Mouse (Mus musculus) neural tube, embryonic 15.5 days (tissue): ENCODE data around the gene Ebf4. TPM values are rescaled to one million over a fixed set of nuclear protein-coding genes. Genes with fewer than 3 reads are reported as not detected.

ENCODE experiments used
- ATAC-seq: fragments of 200-750 bp; cut with Nextera tagmentation; 2 replicates; pipeline ENCODE4 v1.8.0; 2017; ENCODE audit warnings: mild to moderate bottlenecking, moderate TSS enrichment, moderate library complexity; ENCODE audit not compliant: low FRiP score
- H3K27ac ChIP-seq: fragments of 300-500 bp; sonication (generic); replicated peaks from 2 replicates; pipeline ENCODE4 v1.5.1; 2015; ENCODE audit warnings: mild to moderate bottlenecking, inconsistent platforms
- H3K27me3 ChIP-seq: fragments of 300-500 bp; sonication (generic); replicated peaks from 2 replicates; pipeline ENCODE4 v1.6.1; 2015; ENCODE audit warnings: inconsistent platforms
- H3K36me3 ChIP-seq: fragments of 300-500 bp; sonication (generic); 2 replicates; pipeline ENCODE4 v1.6.1; 2015; ENCODE audit warnings: inconsistent platforms
- H3K4me1 ChIP-seq: fragments of 300-500 bp; sonication (generic); 2 replicates; pipeline ENCODE4 v1.6.1; 2015; ENCODE audit warnings: inconsistent platforms
- H3K4me2 ChIP-seq: fragments of 300-500 bp; sonication (generic); 2 replicates; pipeline ENCODE4 v1.6.1; 2015; ENCODE audit warnings: inconsistent platforms, mild to moderate bottlenecking, moderate library complexity
- H3K4me3 ChIP-seq: fragments of 300-500 bp; sonication (generic); replicated peaks from 2 replicates; pipeline ENCODE4 v1.5.1; 2015; ENCODE audit warnings: mild to moderate bottlenecking, inconsistent platforms
- H3K9ac ChIP-seq: fragments of 300-500 bp; sonication (generic); replicated peaks from 2 replicates; pipeline ENCODE4 v1.6.1; 2015; ENCODE audit warnings: mild to moderate bottlenecking, inconsistent platforms
- H3K9me3 ChIP-seq: fragments of 300-500 bp; sonication (generic); replicated peaks from 2 replicates; pipeline ENCODE4 v1.6.1; 2016; ENCODE audit warnings: inconsistent platforms
- WGBS: fragments of 180-500 bp; shearing (Covaris S2); methylation state at CpG from one replicate; pipeline ENCODE4 v1.1.7; 2015; ENCODE audit warnings: mixed read lengths; 5-methylcytosine and 5-hydroxymethylcytosine counted together
- polyA plus RNA-seq: library from polyadenylated mRNA; unstranded; fragments of >200 nt; fragmentation: Nextera tagmentation; extraction: Ambion mirVana; gene quantifications from 2 replicates; pipeline ENCODE4 v1.2.1, GENCODE M21; 2015

The Ebf4 gene
- polyA plus RNA-seq, 1 experiment from 2014 or later, result 7.8 TPM

GRCm38 (mm10) chr2:130412775-130413174 lies 117.8 kb downstream of the Ebf4 start:
- no peak for ATAC-seq
- no peak overlapping the region for H3K4me3 ChIP-seq
- H3K4me2 ChIP-seq, result no peak overlapping the region
- H3K9me3 ChIP-seq, result no peaks in the 10 kb centered on the region
- 81% methylated on average over 3 of the region's 3 CpGs for WGBS
- H3K4me1 ChIP-seq, result no peaks in the 10 kb centered on the region
- no peak overlapping the region for H3K27ac ChIP-seq
- H3K27me3 ChIP-seq, result no peaks in the 10 kb centered on the region
- no peak overlapping the region for H3K9ac ChIP-seq
- no peaks in the 10 kb centered on the region for H3K36me3 ChIP-seq

- Histone ChIP-seq H3K4me1 (no peaks in the 10 kb centered on the region), H3K4me2 (no peak overlapping the region), H3K4me3 (no peak overlapping the region), H3K9me3 (no peaks in the 10 kb centered on the region), H3K27ac (no peak overlapping the region), H3K27me3 (no peaks in the 10 kb centered on the region), H3K9ac (no peak overlapping the region), H3K36me3 (peaks cover 9% of the 10 kb centered on the region; the same call in 1 of the 2 replicates)
- no peak for ATAC-seq
- WGBS, result 80% methylated on average over 6 of the region's 6 CpGs
These were observed 119.3 kb downstream of the Ebf4 start for GRCm38 (mm10) chr2:130414094-130414856.

Other genes with a start within 250 kb of the Ebf4 start
- 0.04 TPM in 1 of 2 replicates, not detected in the other for gene Tgm6, start 182.8 kb upstream of the Ebf4 start, polyA plus RNA-seq
- gene Snrpb, start 115.8 kb upstream of the Ebf4 start, polyA plus RNA-seq, result 283 and 366 TPM in 2 replicates
- gene Tmc2, start 100.0 kb upstream of the Ebf4 start, polyA plus RNA-seq, result not detected in 2 replicates
- gene Nop56, start 20.7 kb upstream of the Ebf4 start, polyA plus RNA-seq, result 275 and 293 TPM in 2 replicates
- 193 and 199 TPM in 2 replicates for gene Idh3b, start 10.6 kb upstream of the Ebf4 start, polyA plus RNA-seq
- gene Cpxm1, start 102.4 kb downstream of the Ebf4 start, polyA plus RNA-seq, result 27.8 and 30.3 TPM in 2 replicates
- 0.17 TPM in 1 of 2 replicates, not detected in the other for gene Gm28372, start 110.1 kb downstream of the Ebf4 start, polyA plus RNA-seq
- 0.36 and 0.56 TPM in 2 replicates for gene 1700020A23Rik, start 110.1 kb downstream of the Ebf4 start, polyA plus RNA-seq
- not detected in 2 replicates for gene Tmem239, start 111.3 kb downstream of the Ebf4 start, polyA plus RNA-seq
- 102 TPM in 2 replicates for gene Vps16, start 129.2 kb downstream of the Ebf4 start, polyA plus RNA-seq
- gene Pced1a, start 129.5 kb downstream of the Ebf4 start, polyA plus RNA-seq, result 14.3 and 16.0 TPM in 2 replicates
- 123 and 129 TPM in 2 replicates for gene Ptpra, start 155.1 kb downstream of the Ebf4 start, polyA plus RNA-seq